Mouse (Mus musculus) heart, adult 18-20 months (tissue): ENCODE measurements around the gene Hnrnpa2b1. TPM values are rescaled to one million over a fixed set of nuclear protein-coding genes. Genes with fewer than 3 reads are reported as not detected.

Experiments used
- DNase-seq, 2 experiments: peaks; one replicate each; pipeline ENCODE4 v3.0.0; 2021 to 2022; ENCODE audit warnings: mixed read lengths in 1 of 2
- total RNA-seq, 2 experiments: library from RNA; stranded (reverse); gene quantifications; 2 replicates each; pipeline ENCODE4 v1.2.3; 2021

Gene Hnrnpa2b1
- total RNA-seq, 2 experiments from 2014 or later, result 437 to 447 TPM

GRCm38 (mm10) chr6:51470311-51471178 is 851 bp upstream of the Hnrnpa2b1 start, which contains the start of gene Cbx3:
Gene Cbx3, plus strand, starts transcription at chr6:51470360.
- peak; percentile 81 to 84 for DNase-seq

GRCm38 (mm10) chr6:51468891-51469561 is 668 bp downstream of the Hnrnpa2b1 start:
- DNase-seq, result peak; percentile 81 to 90

DNA sequence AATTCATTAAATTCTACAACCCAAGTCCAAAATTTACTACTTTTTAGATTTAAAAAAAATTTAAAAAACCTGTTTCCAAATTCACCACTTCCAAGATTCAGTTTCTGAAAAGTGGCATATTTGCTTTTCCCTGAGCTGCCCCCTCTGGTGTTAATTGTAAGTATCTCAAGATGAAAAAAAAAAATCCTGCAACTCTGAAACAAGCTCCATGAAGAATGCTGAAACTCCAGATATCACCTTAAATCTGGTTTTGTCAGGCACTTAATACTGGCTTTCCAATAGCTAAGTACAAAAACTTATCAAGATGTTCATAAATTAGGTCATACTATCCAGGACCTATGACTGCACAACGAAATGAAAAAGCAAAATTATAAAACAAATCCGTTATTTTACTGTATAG is 2.0 kb downstream of the Hnrnpa2b1 start:
- DNase-seq, result no peak

- no peak for DNase-seq
These were observed 9.3 kb downstream of the Hnrnpa2b1 start for GRCm38 (mm10) chr6:51460363-51460762.

- no peak for DNase-seq
These were observed 9.7 kb downstream of the Hnrnpa2b1 start for GRCm38 (mm10) chr6:51460021-51460360.

- DNase-seq, result no peak
These were observed 10.2 kb downstream of the Hnrnpa2b1 start for GRCm38 (mm10) chr6:51459313-51460020.

DNA sequence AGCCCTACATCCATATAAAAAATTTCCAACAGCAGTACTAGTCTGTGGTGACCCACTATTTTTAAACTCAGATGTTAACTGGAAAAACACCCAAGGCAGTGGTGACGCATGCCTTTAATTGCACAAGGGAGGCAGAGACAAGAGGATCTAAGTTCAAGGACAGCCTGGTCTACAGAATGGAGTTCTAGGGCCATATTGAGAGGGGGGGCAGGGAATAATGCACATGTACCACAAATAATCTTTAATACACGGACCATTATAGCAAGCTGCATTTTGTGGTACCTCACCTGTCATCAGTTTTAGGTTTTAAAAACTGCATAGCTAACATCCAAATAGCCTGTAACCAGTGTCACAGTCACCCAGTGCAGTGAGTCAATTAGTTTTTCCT is 10.8 kb downstream of the Hnrnpa2b1 start:
- DNase-seq, result no peak

- DNase-seq, result no peak
These were observed 11.8 kb downstream of the Hnrnpa2b1 start for GRCm38 (mm10) chr6:51457770-51458387.

DNA sequence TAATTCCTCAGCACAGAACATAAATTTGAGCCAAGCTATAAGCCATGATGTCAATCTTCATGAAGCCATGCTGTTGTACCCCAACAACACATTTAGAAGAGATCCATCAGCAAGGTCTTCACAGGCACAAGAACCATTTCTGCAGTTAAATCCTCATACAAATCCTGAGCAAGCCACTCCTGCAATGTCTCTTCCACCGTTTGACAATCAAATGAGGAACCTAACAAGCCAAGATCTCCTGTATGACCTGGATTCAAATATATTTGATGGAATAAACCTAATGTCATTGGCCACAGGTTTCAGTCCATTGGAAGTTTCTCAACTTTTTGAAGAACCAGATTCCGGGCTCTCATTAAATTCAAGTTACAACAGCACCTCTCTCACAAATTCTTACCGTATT is 12.4 kb downstream of the Hnrnpa2b1 start:
- no peak for DNase-seq

- no peak for DNase-seq
These were observed 13.5 kb downstream of the Hnrnpa2b1 start for GRCm38 (mm10) chr6:51456198-51456597.

GRCm38 (mm10) chr6:51454949-51455348 is 14.7 kb downstream of the Hnrnpa2b1 start:
- no peak for DNase-seq

GRCm38 (mm10) chr6:51452927-51453503 is 16.7 kb downstream of the Hnrnpa2b1 start:
- no peak for DNase-seq

- DNase-seq, result no peak
These were observed 27.4 kb downstream of the Hnrnpa2b1 start for GRCm38 (mm10) chr6:51442191-51442835.

- DNase-seq, result no peak
These were observed 30.8 kb downstream of the Hnrnpa2b1 start for GRCm38 (mm10) chr6:51438826-51439330.

DNA sequence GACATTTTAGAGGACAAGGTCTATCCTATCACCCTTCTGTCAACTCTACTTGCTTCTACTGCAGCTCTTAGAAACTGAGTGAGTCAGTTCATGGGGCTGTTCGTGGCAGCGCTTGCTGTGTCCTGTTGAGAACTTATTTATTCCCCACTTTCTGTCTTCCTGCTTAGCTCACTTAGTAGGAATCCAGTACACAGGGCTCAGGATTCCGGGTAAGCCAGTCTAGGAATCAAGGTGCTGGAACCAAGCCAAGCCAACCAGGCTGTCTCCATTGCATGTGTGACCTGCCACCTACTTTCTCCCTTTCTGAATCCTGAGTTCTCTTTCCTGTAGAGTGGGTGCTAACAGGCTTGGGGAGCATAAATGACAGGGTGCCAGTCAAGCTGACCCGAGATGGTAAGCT is 32.0 kb downstream of the Hnrnpa2b1 start:
- no peak for DNase-seq

GRCm38 (mm10) chr6:51434270-51434669 is 35.4 kb downstream of the Hnrnpa2b1 start:
- no peak for DNase-seq

DNA sequence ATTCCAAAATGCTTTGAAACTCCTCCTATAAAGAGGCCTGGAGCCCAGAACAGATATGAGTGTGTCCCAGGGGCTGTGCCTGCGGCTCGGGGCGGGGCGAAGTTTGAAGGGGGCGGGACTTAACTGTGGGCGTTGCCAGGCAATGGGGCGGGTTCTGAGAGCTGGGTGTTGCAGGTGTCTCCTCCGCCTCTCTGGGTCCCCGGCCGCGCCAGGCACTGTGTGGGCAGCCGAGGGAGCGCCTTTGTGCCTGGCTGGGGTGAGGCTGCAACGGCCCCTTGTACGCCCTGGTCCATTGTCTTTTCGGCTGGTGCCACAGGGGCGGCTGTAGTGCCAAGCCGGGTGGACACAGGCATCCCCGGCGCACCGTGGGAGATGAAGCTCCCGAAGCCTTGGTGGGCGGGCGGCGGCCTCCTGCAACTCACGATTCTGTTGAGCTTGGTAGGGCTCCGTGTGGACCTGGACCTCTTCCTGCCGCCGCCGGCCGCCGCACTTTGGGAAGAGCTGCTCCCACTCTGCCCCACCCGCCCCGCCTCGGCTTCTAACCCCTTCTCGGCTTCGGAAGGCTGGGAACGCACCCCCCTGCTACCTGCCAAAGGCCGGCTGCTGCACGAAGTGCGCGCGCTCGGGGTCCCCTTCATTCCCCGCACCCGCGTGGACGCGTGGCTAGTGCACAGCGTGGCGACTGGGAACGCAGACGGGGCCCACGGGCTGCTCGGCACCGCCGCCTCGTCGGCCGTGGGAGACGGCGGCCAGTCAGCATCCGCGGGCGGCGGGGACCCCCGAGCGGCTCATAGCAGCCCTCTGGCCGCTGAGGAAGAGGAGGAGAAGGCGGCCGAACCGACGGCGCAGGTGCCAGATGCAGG is 36.9 kb downstream of the Hnrnpa2b1 start, which contains the start of gene Nfe2l3:
TSS of gene Nfe2l3 (plus strand) at position 136 of the 863 bp plus-strand sequence.
- DNase-seq, result peak; percentile 15 to 40

DNA sequence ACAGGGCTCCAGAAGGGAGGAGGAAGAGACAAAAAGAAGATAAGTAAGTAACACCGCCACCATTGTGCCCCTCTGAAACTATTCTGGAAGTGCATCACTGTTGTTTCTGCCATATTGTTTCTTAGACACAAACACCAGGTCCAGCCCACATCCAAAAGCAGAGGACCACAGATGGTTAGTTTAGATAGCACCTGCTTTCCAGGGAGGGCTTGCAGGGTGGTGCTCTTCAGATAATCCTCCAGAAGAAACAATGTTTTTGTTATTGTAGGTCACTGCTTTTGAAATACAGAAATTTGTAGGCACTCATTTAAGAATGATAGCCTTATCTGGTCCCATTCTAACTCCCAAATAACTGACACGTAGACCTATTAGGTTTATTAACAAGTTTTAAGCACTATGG is 45.2 kb downstream of the Hnrnpa2b1 start:
- no peak for DNase-seq

- DNase-seq, result no peak
These were observed 46.1 kb downstream of the Hnrnpa2b1 start for GRCm38 (mm10) chr6:51423466-51424122.
